Mouse (Mus musculus) G1E (cell line): ENCODE results near the gene Ehbp1. TPM values are rescaled to one million over a fixed set of nuclear protein-coding genes. Genes with fewer than 3 reads are reported as not detected.

Experiments
- ATAC-seq: 2 replicates; pipeline ENCODE4 v1.8.0; 2016; ENCODE audit warnings: mild to moderate bottlenecking; ENCODE audit not compliant: insufficient number of reproducible peaks, poor library complexity, low FRiP score, severe bottlenecking; ENCODE audit errors: extremely low read depth
- DNase-seq: peaks from one replicate; pipeline ENCODE4 v3.0.0; 2012; ENCODE audit warnings: low spot score
- H3K27me3 ChIP-seq: 2 replicates; pipeline ENCODE4 v1.6.1; 2012; ENCODE audit warnings: mild to moderate bottlenecking, low read length, inconsistent platforms; ENCODE audit not compliant: insufficient read depth
- H3K36me3 ChIP-seq: replicated peaks from 2 replicates; pipeline ENCODE3; 2012; ENCODE audit warnings: mild to moderate bottlenecking, inconsistent platforms
- H3K4me1 ChIP-seq: 2 replicates; pipeline ENCODE4 v1.6.1; 2012; ENCODE audit warnings: low read depth, low read length, inconsistent platforms, mixed read lengths; ENCODE audit not compliant: insufficient read depth
- H3K4me3 ChIP-seq: 2 replicates; pipeline ENCODE4 v1.5.1; 2012; ENCODE audit warnings: low read depth, mild to moderate bottlenecking, inconsistent platforms, low read length, moderate library complexity, mixed read lengths
- H3K9me3 ChIP-seq: replicated peaks from 2 replicates; pipeline ENCODE4 v1.6.1; 2012; ENCODE audit warnings: inconsistent platforms
- CTCF ChIP-seq: IDR thresholded peaks from 2 replicates; pipeline ENCODE4 v1.5.1; 2012; ENCODE audit warnings: low read depth, low read length, inconsistent platforms, mixed read lengths
- GATA1 ChIP-seq: IDR thresholded peaks from 2 replicates; pipeline ENCODE4 v1.6.1; 2012; ENCODE audit warnings: borderline replicate concordance, low read length, inconsistent platforms, mixed read lengths
- GATA2 ChIP-seq: IDR thresholded peaks from 2 replicates; pipeline ENCODE4 v1.6.1; 2012; ENCODE audit warnings: low read depth, low read length, inconsistent platforms, borderline replicate concordance
- POLR2AphosphoS5 ChIP-seq: IDR thresholded peaks from 2 replicates; pipeline ENCODE4 v1.6.1; 2012; ENCODE audit warnings: low read depth, low read length, inconsistent platforms; ENCODE audit not compliant: insufficient replicate concordance
- TAL1 ChIP-seq: conservative IDR thresholded peaks from 2 replicates; pipeline ENCODE4 v1.6.1; 2012; ENCODE audit warnings: low read depth, low read length, inconsistent platforms, mixed read lengths
- polyA plus RNA-seq: library from polyadenylated mRNA; stranded (reverse); fragments of >175 nt; gene quantifications from 2 replicates; pipeline ENCODE4 v1.2.3, GENCODE M21; 2012
- total RNA-seq, 2 experiments: library from RNA; stranded (forward) in 1 of 2; stranded (reverse) in 1 of 2; fragments of 200-1000 nt in 1 of 2; fragments of >200 nt in 1 of 2; fragmentation: Nextera tagmentation in 1 of 2; gene quantifications; 2 replicates each; pipeline ENCODE4 v1.2.3; 2014 to 2017

Gene Ehbp1
- total and polyA plus RNA-seq, 3 experiments: 0.30 to 13.5 (median 3.8) TPM

DNA sequence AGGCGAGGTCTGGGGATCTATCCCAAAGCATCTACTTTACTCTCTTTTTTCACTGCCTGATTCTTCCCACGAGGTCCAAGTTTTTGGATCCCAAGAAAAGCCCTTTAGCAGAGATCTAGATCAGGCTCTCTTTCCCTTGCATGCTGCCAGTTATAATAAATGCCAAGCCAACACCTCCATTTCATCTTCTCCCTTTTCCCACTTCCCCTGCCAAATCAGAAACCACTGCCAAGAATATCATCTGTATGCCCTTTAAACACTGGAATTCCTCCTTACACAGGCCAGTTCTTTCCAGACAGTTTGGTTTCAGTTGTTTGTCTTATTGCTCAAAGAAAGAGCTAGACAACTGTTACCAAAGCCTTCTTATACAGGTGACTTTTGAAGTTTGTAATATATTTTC, 27.7 kb upstream of the Ehbp1 start:
- ATAC-seq (no peak), DNase-seq (no peak)
- no peak overlapping the region for H3K4me3 ChIP-seq
- no peaks in the 10 kb centered on the region for H3K4me1 ChIP-seq
- H3K36me3 ChIP-seq: no peaks in the 10 kb centered on the region
- peaks cover 4% of the 10 kb centered on the region; the same call in 1 of the 2 replicates for H3K27me3 ChIP-seq
- H3K9me3 ChIP-seq: no peaks in the 10 kb centered on the region
- TF ChIP-seq GATA2 (no peak), TAL1 (no peak), GATA1 (no peak), CTCF (no peak), POLR2AphosphoS5 (no peak)

GRCm38 (mm10) chr11:22368621-22369020, 26.5 kb upstream of the Ehbp1 start:
- H3K36me3 ChIP-seq: no peaks in the 10 kb centered on the region
- ATAC-seq (no peak), DNase-seq (no peak)
- H3K27me3 ChIP-seq: peaks cover 4% of the 10 kb centered on the region; the same call in 1 of the 2 replicates
- no peak for TF ChIP-seq GATA2
- no peak for TF ChIP-seq POLR2AphosphoS5
- TF ChIP-seq GATA1: no peak
- no peak for TF ChIP-seq CTCF
- TF ChIP-seq TAL1: no peak
- H3K9me3 ChIP-seq: no peaks in the 10 kb centered on the region
- H3K4me3 ChIP-seq: no peak overlapping the region
- H3K4me1 ChIP-seq: no peaks in the 10 kb centered on the region

DNA sequence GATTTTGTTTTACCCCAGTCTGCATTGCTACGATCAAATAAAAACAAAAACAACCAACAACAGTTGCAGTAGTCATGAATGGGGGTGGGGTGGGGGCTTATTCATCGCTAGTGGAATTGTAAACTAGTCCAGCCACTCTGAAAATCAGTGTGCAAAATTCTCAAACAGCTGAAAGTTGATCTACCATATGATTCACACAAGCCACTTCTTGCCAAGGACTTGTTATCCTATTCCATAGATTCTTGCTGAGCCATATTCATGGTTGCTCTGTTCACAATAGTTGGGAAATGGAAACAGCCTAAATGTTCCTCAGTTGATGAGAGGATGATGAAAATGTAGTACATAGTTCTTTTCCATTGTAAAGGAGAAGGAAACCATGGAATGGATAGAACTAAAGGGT, 24.4 kb upstream of the Ehbp1 start:
- no peaks in the 10 kb centered on the region for H3K36me3 ChIP-seq
- H3K4me1 ChIP-seq: no peaks in the 10 kb centered on the region
- no peaks in the 10 kb centered on the region for H3K9me3 ChIP-seq
- TF ChIP-seq GATA1: no peak
- no peak for TF ChIP-seq GATA2
- no peak for TF ChIP-seq POLR2AphosphoS5
- TF ChIP-seq CTCF: no peak
- TF ChIP-seq TAL1: no peak
- DNase-seq: no peak
- ATAC-seq: no peak
- no peaks in the 10 kb centered on the region for H3K27me3 ChIP-seq
- H3K4me3 ChIP-seq: no peak overlapping the region

DNA sequence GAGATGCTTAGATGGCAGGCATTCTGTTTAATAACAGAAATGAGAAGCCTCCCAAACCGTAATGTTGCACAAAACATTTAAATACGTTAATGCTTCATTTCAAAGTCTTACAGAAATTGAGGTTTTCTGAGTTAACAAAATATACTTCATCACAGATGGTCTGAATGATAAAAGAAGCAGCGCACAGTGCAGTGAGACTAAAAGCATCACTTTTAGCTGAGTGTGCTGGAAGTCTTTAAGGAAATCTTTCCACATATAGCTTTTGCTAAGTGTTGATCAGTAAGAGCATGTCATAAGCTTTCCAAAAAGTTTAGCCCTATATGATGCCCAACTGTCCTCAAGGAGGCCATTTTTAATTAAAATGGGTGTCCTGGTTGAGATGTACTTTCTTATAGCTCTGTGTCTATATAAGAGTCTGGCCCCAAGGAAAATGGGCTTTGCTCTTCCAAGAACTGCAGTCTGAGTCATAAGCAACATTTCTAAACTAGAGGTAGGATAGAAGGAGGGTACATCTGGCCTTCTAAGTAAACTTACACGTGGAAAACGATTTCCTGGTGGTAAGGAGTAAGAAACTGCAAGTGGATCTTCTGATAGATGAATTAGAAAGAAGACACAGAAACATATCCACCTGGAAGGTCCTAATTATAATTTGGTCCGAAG, 12.0 kb upstream of the Ehbp1 start:
- Histone ChIP-seq H3K27me3 (peaks cover 5% of the 10 kb centered on the region; the same call in 1 of the 2 replicates), H3K4me1 (no peaks in the 10 kb centered on the region), H3K4me3 (no peak overlapping the region), H3K36me3 (no peaks in the 10 kb centered on the region), H3K9me3 (no peaks in the 10 kb centered on the region)
- no peak for TF ChIP-seq GATA2
- no peak for TF ChIP-seq GATA1
- DNase-seq (no peak), ATAC-seq (no peak)

DNA sequence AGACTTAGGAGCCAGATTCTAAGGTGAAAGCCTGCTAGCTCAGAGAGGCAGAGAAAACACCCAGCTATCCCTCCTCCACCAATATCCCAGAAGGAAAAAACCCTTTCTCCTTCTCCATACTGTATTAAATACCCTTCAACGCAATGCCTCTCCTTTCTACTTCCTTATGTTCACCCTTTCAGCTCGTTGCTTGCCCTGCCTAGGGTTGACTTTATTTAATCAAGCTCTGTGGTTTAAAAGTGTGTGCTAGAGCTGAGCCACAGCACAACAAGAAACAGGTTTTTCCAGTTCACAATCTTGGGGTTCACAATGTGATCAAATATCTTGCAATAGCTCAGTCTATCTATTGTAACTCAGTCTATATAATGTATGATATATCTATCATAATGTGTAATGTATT, 7.9 kb upstream of the Ehbp1 start:
- ATAC-seq (no peak), DNase-seq (no peak)
- Histone ChIP-seq H3K4me3 (no peak overlapping the region), H3K36me3 (no peaks in the 10 kb centered on the region), H3K4me1 (no peaks in the 10 kb centered on the region), H3K27me3 (peaks cover 3% of the 10 kb centered on the region; the same call in 1 of the 2 replicates), H3K9me3 (no peaks in the 10 kb centered on the region)
- TF ChIP-seq TAL1 (no peak), POLR2AphosphoS5 (no peak), GATA2 (no peak), GATA1 (no peak), CTCF (no peak)

- Histone ChIP-seq H3K9me3 (no peaks in the 10 kb centered on the region), H3K4me1 (no peaks in the 10 kb centered on the region), H3K4me3 (no peak overlapping the region), H3K36me3 (no peaks in the 10 kb centered on the region), H3K27me3 (0 out of 2 replicates have a peak, but pooled peaks cover 3% of the 10 kb centered on the region)
- TF ChIP-seq POLR2AphosphoS5: no peak
- TF ChIP-seq TAL1: no peak
- TF ChIP-seq GATA2: no peak
- TF ChIP-seq GATA1: no peak
- TF ChIP-seq CTCF: no peak
- no peak for ATAC-seq
- DNase-seq: no peak
These were observed 6.4 kb upstream of the Ehbp1 start for GRCm38 (mm10) chr11:22348536-22348910.
